Mouse (Mus musculus) liver, adult 2 months (tissue): Measurements from ENCODE around the gene Pip4k2b.

Source experiments
- CTCF ChIP-seq: fragments of 200-500 bp; IDR thresholded peaks from 2 replicates; pipeline ENCODE4 v1.5.1; 2011; ENCODE audit warnings: low read depth, low read length, control low read depth
- POLR2A ChIP-seq: fragments of 200-500 bp; IDR thresholded peaks from 2 replicates; pipeline ENCODE4 v1.6.1; 2011; ENCODE audit warnings: low read length, control low read depth; ENCODE audit not compliant: insufficient read depth; ENCODE audit errors: extremely low read depth

- TF ChIP-seq CTCF, result no peak; the same call in 1 of the 2 replicates
- TF ChIP-seq POLR2A, result no peak
Observed at GRCm38 (mm10) chr11:97666221-97666620, 78.3 kb downstream of the Pip4k2b start.
